Mouse (Mus musculus) bone marrow, adult 2 months (tissue): Measurements from ENCODE around the gene Kidins220. TPM values are rescaled to one million over a fixed set of nuclear protein-coding genes. Genes with fewer than 3 reads are reported as not detected.

Experiments
- H3K27ac ChIP-seq: fragments of 200-500 bp; 2 replicates; pipeline ENCODE4 v1.5.1; 2012; ENCODE audit warnings: low read depth, mild to moderate bottlenecking, control low read depth, inconsistent platforms, low read length; ENCODE audit not compliant: control insufficient read depth, poor library complexity, insufficient read depth
- H3K4me1 ChIP-seq: fragments of 200-500 bp; 2 replicates; pipeline ENCODE4 v1.6.1; 2011; ENCODE audit warnings: low read length; ENCODE audit not compliant: control insufficient read depth, insufficient read depth
- H3K4me3 ChIP-seq: fragments of 200-500 bp; replicated peaks from 2 replicates; pipeline ENCODE3; 2011; ENCODE audit warnings: mild to moderate bottlenecking, low read depth, low read length, control low read depth; ENCODE audit not compliant: control insufficient read depth
- CTCF ChIP-seq: fragments of 200-500 bp; IDR thresholded peaks from 2 replicates; pipeline ENCODE4 v1.5.1; 2011; ENCODE audit warnings: low read length, control low read depth; ENCODE audit not compliant: control insufficient read depth, insufficient read depth
- POLR2A ChIP-seq: fragments of 200-500 bp; IDR thresholded peaks from 2 replicates; pipeline ENCODE4 v1.6.1; 2011; ENCODE audit warnings: low read depth, mild to moderate bottlenecking, control low read depth, low read length, borderline replicate concordance; ENCODE audit not compliant: control insufficient read depth
- WGBS: fragments of 180-500 bp; shearing (Covaris S2); methylation state at CpG from one replicate; pipeline ENCODE4 v1.1.7; 2018; 5-methylcytosine and 5-hydroxymethylcytosine counted together
- polyA plus RNA-seq: library from polyadenylated mRNA; stranded (reverse); fragments of >200 nt; gene quantifications from 2 replicates; pipeline ENCODE4 v1.2.4, GENCODE M21; 2011; ENCODE audit warnings: low replicate concordance; ENCODE audit not compliant: missing spikeins, insufficient read depth, insufficient read length

Gene Kidins220
- polyA plus RNA-seq, 1 experiment, result 33.2 TPM

GRCm38 (mm10) chr12:25098561-25099312 is 124.0 kb downstream of the Kidins220 start:
- TF ChIP-seq CTCF (no peak), POLR2A (no peak)
- under 1% methylated on average over 61 of the region's 61 CpGs for WGBS
- H3K4me3 ChIP-seq, result peak overlapping the region; percentile 52
- H3K4me1 ChIP-seq, result peaks cover 1% of the 10 kb centered on the region; the same call in 1 of the 2 replicates
- peak overlapping the region; percentile 47; the same call in 1 of the 2 replicates for H3K27ac ChIP-seq

GRCm38 (mm10) chr12:25099313-25099562 is 124.5 kb downstream of the Kidins220 start:
- H3K4me3 ChIP-seq, result no peak overlapping the region
- under 1% methylated on average over 9 of the region's 9 CpGs for WGBS
- TF ChIP-seq POLR2A, result no peak
- TF ChIP-seq CTCF, result no peak
- H3K4me1 ChIP-seq, result peaks cover 1% of the 10 kb centered on the region; the same call in 1 of the 2 replicates
- H3K27ac ChIP-seq, result no peak overlapping the region

GRCm38 (mm10) chr12:25099563-25100408 is 125.1 kb downstream of the Kidins220 start:
- TF ChIP-seq POLR2A (no peak), CTCF (no peak)
- H3K27ac ChIP-seq, result no peak overlapping the region
- H3K4me1 ChIP-seq, result peaks cover 1% of the 10 kb centered on the region; the same call in 1 of the 2 replicates
- under 1% methylated on average over 38 of the region's 38 CpGs for WGBS
- no peak overlapping the region for H3K4me3 ChIP-seq

GRCm38 (mm10) chr12:25100411-25101217 is 125.9 kb downstream of the Kidins220 start:
- under 1% methylated on average over 59 of the region's 59 CpGs for WGBS
- H3K4me3 ChIP-seq, result peak overlapping the region; percentile 21
- 0 out of 2 replicates have a peak, but pooled peaks have one; percentile 11 for TF ChIP-seq POLR2A
- no peak for TF ChIP-seq CTCF
- H3K27ac ChIP-seq, result peak overlapping the region; percentile 48; the same call in 1 of the 2 replicates
- H3K4me1 ChIP-seq, result no peaks in the 10 kb centered on the region; the same call in 1 of the 2 replicates

- TF ChIP-seq CTCF, result no peak
- no peak for TF ChIP-seq POLR2A
- H3K27ac ChIP-seq, result no peak overlapping the region
- no peaks in the 10 kb centered on the region; the same call in 1 of the 2 replicates for H3K4me1 ChIP-seq
- H3K4me3 ChIP-seq, result no peak overlapping the region
- WGBS, result 28% methylated on average over 5 of the region's 5 CpGs
Observed at GRCm38 (mm10) chr12:25101389-25101788, 126.7 kb downstream of the Kidins220 start.

GRCm38 (mm10) chr12:25103911-25104310 is 129.2 kb downstream of the Kidins220 start:
- Histone ChIP-seq H3K4me3 (no peak overlapping the region), H3K4me1 (no peaks in the 10 kb centered on the region; the same call in 1 of the 2 replicates), H3K27ac (no peak overlapping the region)
- 70% methylated on average over 6 of the region's 6 CpGs for WGBS
- no peak for TF ChIP-seq POLR2A
- TF ChIP-seq CTCF, result no peak

- Histone ChIP-seq H3K4me3 (no peak overlapping the region), H3K4me1 (no peaks in the 10 kb centered on the region; the same call in 1 of the 2 replicates), H3K27ac (no peak overlapping the region)
- TF ChIP-seq POLR2A (no peak), CTCF (no peak)
Observed at GRCm38 (mm10) chr12:25104541-25104940, 129.8 kb downstream of the Kidins220 start.
